Mouse (Mus musculus) heart, adult 2 months (tissue): ENCODE data around the gene A730049H05Rik. TPM values are rescaled to one million over a fixed set of nuclear protein-coding genes. Genes with fewer than 3 reads are reported as not detected.

ENCODE experiments used
- DNase-seq, 2 experiments: peaks; one replicate each; pipeline ENCODE4 v3.0.0; 2021
- H3K27ac ChIP-seq: fragments of 200-600 bp; 2 replicates; pipeline ENCODE4 v1.8.1; 2022
- H3K27me3 ChIP-seq: fragments of 200-500 bp; 2 replicates; pipeline ENCODE4 v1.6.1; 2012; ENCODE audit warnings: mild to moderate bottlenecking, low read length, inconsistent platforms, mixed read lengths; ENCODE audit not compliant: control insufficient read depth, insufficient read depth
- H3K36me3 ChIP-seq: fragments of 200-500 bp; 2 replicates; pipeline ENCODE4 v1.6.1; 2012; ENCODE audit warnings: low read length, inconsistent platforms; ENCODE audit not compliant: control insufficient read depth, insufficient read depth
- H3K4me1 ChIP-seq: fragments of 200-500 bp; 2 replicates; pipeline ENCODE4 v1.6.1; 2011; ENCODE audit warnings: low read length; ENCODE audit not compliant: control insufficient read depth, insufficient read depth
- H3K4me3 ChIP-seq: fragments of 200-600 bp; 2 replicates; pipeline ENCODE4 v1.8.1; 2022
- H3K79me2 ChIP-seq: fragments of 200-500 bp; replicated peaks from 2 replicates; pipeline ENCODE4 v1.6.1; 2012; ENCODE audit warnings: mild to moderate bottlenecking, inconsistent platforms, low read length, moderate library complexity, mixed read lengths; ENCODE audit not compliant: control insufficient read depth, insufficient read depth
- H3K9ac ChIP-seq: fragments of 200-500 bp; 2 replicates; pipeline ENCODE4 v1.6.1; 2012; ENCODE audit warnings: low read depth, mild to moderate bottlenecking, control low read depth, inconsistent platforms, low read length, mixed read lengths
- CTCF ChIP-seq: fragments of 200-600 bp; IDR thresholded peaks from 2 replicates; pipeline ENCODE4 v1.8.1; 2022; ENCODE audit warnings: antibody characterized with exemption, mild to moderate bottlenecking, moderate library complexity
- EP300 ChIP-seq: fragments of 200-500 bp; IDR thresholded peaks from 2 replicates; pipeline ENCODE4 v1.6.1; 2011; ENCODE audit warnings: low read depth, low read length, control low read depth; ENCODE audit not compliant: insufficient read depth
- POLR2A ChIP-seq: fragments of 200-500 bp; IDR thresholded peaks from 2 replicates; pipeline ENCODE4 v1.6.1; 2011; ENCODE audit warnings: mild to moderate bottlenecking, low read depth, low read length, control low read depth; ENCODE audit not compliant: insufficient read depth
- WGBS: fragments of 180-500 bp; shearing (Covaris S2); methylation state at CpG from one replicate; pipeline ENCODE4 v1.1.7; 2018; 5-methylcytosine and 5-hydroxymethylcytosine counted together
- intact Hi-C: fragments of 180-260 bp; cut with DNase I; formaldehyde crosslinking; loops from one replicate; pipeline ENCODE4 v1.15.1; 2025
- polyA plus RNA-seq: library from polyadenylated mRNA; depleted of rRNA; stranded (reverse); fragments of >200 nt; gene quantifications from 2 replicates; pipeline ENCODE4 v1.2.3, GENCODE M21; 2012
- total RNA-seq, 2 experiments: library from RNA; stranded (reverse); gene quantifications; 2 replicates each; pipeline ENCODE4 v1.2.3; 2021

The A730049H05Rik gene
- total and polyA plus RNA-seq, 3 experiments = 0.30 TPM; not detected in 2

DNA sequence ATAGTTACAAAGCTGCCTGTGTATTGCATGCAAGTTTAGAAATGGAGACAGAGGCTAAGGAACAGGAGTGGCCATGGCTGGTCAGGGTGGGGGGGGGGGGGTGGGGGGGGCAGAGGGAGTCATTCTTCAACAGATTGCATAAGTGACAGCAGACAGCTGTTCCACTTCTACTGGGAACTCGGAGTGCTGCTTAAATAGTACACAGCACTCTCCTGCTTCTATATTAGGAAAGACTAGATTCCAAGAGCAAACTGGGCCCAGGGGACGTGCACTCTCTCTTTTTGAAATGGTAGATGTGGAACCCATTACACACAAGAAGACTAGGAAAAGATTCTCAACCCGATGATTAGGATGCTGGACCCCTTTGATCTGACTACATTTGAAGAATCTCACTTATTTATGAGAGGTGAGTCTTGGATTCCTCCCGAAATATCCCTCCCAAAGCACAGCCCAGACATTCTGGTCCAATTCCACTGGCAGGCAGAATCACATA, 52.9 kb downstream of the A730049H05Rik start, which contains the start of gene Gm15737:
Gm15737 (plus strand) TSS at position 269 of the 493 bp plus-strand sequence.
- 34% methylated on average over 4 of the region's 4 CpGs for WGBS
- intact Hi-C loops = loop anchor here (1.0 to 5.0 kb wide), 2 partner anchors 19 to 82 kb away; no protein-coding TSS in a partner anchor
- Histone ChIP-seq H3K4me3 (peak within 1 kb of the TSS; percentile 30), H3K27me3 (no peaks in the 10 kb centered on the region), H3K79me2 (no peaks in the 10 kb centered on the region; the same call in 1 of the 2 replicates), H3K36me3 (peaks cover 19% of the 10 kb centered on the region), H3K27ac (peak within 1 kb of the TSS; percentile 91), H3K4me1 (peaks cover 9% of the 10 kb centered on the region), H3K9ac (peak within 1 kb of the TSS; percentile 59)
- peak; percentile 54 to 78 for DNase-seq
- TF ChIP-seq POLR2A (0 out of 2 replicates have a peak, but pooled peaks have one; percentile 1), EP300 (0 out of 2 replicates have a peak, but pooled peaks have one; percentile 50), CTCF (no peak)

DNA sequence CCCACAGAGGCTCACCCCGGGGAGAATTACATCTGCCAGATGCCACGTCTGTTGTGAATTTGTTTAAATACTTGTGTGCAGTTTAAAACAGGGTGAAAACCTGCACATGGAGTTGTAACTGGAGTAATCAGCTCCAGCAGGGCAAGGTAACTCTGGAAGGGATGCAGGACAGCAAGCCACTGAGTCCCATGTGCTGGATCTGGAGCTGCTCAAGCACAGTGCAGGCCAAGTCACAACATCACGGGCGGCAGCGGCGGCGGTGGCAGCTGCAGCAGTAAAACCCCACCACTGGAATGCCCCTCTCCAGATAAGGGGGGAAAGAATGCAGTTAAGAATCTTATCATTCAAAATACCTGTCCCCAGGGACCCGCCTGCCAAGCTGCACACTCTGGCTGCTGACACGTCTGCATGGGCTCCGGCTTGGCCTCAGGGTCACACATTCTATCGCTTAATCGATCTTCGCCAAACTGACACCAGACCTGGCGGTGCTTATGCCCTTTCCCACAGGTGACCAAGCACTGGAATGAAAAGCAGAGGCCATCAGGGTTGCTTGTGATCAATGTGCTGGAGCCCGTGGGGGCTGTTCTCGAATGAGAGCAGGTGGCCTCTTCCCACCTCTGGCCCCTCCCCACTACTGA, 53.4 kb downstream of the A730049H05Rik start:
- Histone ChIP-seq H3K36me3 (peaks cover 24% of the 10 kb centered on the region), H3K27ac (peak overlapping the region; percentile 91), H3K9ac (peak overlapping the region; percentile 59), H3K79me2 (no peaks in the 10 kb centered on the region; the same call in 1 of the 2 replicates), H3K27me3 (no peaks in the 10 kb centered on the region), H3K4me1 (peaks cover 11% of the 10 kb centered on the region), H3K4me3 (peak overlapping the region; percentile 30)
- intact Hi-C loops = loop anchor here (1.0 to 5.0 kb wide), 2 partner anchors 19 to 82 kb away; no protein-coding TSS in a partner anchor
- no peak for TF ChIP-seq EP300
- TF ChIP-seq CTCF = no peak
- no peak for TF ChIP-seq POLR2A
- DNase-seq = peak; percentile 64
- WGBS = 44% methylated on average over 16 of the region's 16 CpGs

DNA sequence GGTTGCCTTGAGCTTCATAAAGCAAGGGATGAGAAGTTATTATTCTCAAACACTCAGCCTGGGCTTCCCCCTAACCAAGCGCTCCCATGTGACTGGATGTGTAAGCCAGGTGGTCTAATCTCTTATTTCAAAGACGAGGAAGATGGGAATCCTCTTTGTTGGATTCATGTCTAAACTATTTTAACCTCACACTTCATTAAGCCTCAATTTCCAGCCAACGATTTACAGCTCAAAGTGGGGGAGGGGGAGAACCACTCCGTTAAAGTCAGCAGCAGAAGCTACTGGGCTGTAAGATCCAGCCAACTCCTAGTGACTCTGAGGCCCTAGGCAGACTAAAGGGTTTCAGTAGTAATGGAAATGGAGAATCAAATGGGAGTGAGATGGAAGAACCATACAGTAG, 55.5 kb downstream of the A730049H05Rik start:
- 57% methylated on average over 4 of the region's 4 CpGs for WGBS
- no peak overlapping the region for H3K9ac ChIP-seq
- no peak overlapping the region for H3K27ac ChIP-seq
- H3K4me3 ChIP-seq = no peak overlapping the region
- DNase-seq = no peak
- no peaks in the 10 kb centered on the region for H3K79me2 ChIP-seq
- H3K36me3 ChIP-seq = peaks cover 35% of the 10 kb centered on the region
- intact Hi-C loops = no loop called here
- TF ChIP-seq CTCF (no peak), EP300 (no peak), POLR2A (no peak)
- H3K27me3 ChIP-seq = no peaks in the 10 kb centered on the region
- peaks cover 19% of the 10 kb centered on the region for H3K4me1 ChIP-seq

DNA sequence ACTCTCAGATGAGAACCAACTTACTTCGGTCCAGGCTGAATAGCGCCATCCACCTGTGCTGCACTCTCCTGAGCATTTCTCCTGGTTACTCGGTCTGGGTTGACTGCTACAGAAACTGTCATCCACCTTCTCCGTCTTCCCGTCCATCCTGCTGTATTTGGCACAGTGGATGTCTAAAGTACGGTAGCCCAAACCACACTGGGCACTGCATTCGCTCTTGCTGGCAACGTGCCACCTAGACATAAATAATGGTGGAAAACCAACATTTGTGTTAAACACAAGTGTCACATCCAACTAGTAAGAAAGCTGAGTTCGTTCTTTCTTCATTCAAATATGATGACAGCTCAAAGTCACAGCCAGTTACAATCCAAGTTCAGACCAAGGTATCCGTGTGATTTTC, 56.5 kb downstream of the A730049H05Rik start:
- Histone ChIP-seq H3K4me3 (no peak overlapping the region), H3K27ac (no peak overlapping the region), H3K9ac (no peak overlapping the region), H3K36me3 (peaks cover 33% of the 10 kb centered on the region), H3K27me3 (no peaks in the 10 kb centered on the region), H3K79me2 (no peaks in the 10 kb centered on the region), H3K4me1 (peaks cover 20% of the 10 kb centered on the region)
- TF ChIP-seq POLR2A (no peak), EP300 (no peak), CTCF (no peak)
- WGBS = 90% methylated on average over 10 of the region's 10 CpGs
- no peak for DNase-seq
- intact Hi-C loops = no loop called here

DNA sequence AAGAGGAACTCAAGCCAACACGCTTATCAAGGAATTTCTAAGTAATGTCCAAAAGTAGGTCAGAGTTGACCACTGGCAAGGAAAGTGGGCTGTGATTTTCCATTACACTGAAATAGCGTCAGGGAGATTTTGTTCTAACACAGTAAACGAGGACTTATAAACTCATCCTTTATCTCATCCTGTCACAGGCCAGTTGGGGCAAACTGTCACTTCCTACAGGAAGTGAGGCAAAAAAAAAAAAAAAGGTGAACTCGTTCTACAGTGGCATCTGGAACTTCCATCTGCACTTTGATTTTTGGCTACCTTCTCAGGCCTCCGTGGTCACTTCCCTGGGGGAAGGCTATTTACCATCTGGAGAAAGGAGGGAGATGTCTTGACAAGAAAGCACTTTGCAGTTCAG, 58.6 kb downstream of the A730049H05Rik start:
- peak; percentile 38 to 67 for DNase-seq
- Histone ChIP-seq H3K4me3 (no peak overlapping the region), H3K9ac (no peak overlapping the region), H3K27me3 (no peaks in the 10 kb centered on the region), H3K79me2 (no peaks in the 10 kb centered on the region), H3K27ac (peak overlapping the region; percentile 68), H3K36me3 (peaks cover 27% of the 10 kb centered on the region), H3K4me1 (peaks cover 17% of the 10 kb centered on the region)
- TF ChIP-seq EP300 (peak; percentile 98), CTCF (no peak), POLR2A (peak; percentile 63; the same call in 1 of the 2 replicates)
- intact Hi-C loops = loop anchor here (2.0 to 5.0 kb wide), 4 partner anchors 66 to 666 kb away; no protein-coding TSS in a partner anchor
- 6% methylated on average over 5 of the region's 5 CpGs for WGBS

DNA sequence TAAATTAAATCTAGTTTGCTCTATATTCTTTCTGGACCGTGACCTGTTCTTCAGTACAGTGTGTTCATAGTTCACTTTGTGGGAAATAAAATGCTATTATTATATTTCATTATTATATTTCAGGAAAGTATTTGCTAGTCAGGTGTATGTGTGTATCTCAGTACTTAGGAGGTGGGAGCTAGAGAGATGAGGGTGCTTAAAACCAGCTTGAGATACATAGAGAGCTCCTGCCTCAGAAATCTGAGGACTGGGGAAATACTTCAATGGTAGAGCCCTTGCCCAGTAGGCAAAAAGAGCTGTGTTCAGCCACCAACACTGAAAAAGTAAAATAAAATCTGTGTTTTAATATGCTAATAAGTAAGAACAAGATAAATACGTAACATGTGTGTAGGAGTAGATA, 59.1 kb downstream of the A730049H05Rik start:
- intact Hi-C loops = loop anchor here (2.0 to 5.0 kb wide), 4 partner anchors 65 to 665 kb away; no protein-coding TSS in a partner anchor
- WGBS = 63% methylated on average over 2 of the region's 2 CpGs
- Histone ChIP-seq H3K36me3 (peaks cover 27% of the 10 kb centered on the region), H3K4me1 (peaks cover 13% of the 10 kb centered on the region), H3K4me3 (no peak overlapping the region), H3K79me2 (no peaks in the 10 kb centered on the region), H3K27ac (peak overlapping the region; percentile 68), H3K9ac (no peak overlapping the region), H3K27me3 (no peaks in the 10 kb centered on the region)
- no peak for DNase-seq
- TF ChIP-seq CTCF (no peak), POLR2A (no peak), EP300 (no peak)
